Mouse (Mus musculus) forebrain, embryonic 14.5 days (tissue): ENCODE measurements around the gene Parvg. TPM values are rescaled to one million over a fixed set of nuclear protein-coding genes. Genes with fewer than 3 reads are reported as not detected.

Experiments
- ATAC-seq: fragments of 200-750 bp; cut with Nextera tagmentation; 2 replicates; pipeline ENCODE4 v1.8.0; 2017; ENCODE audit warnings: mild to moderate bottlenecking, moderate library complexity
- DNase-seq: peaks from one replicate; pipeline ENCODE4 v3.0.0-alpha.2; 2015; ENCODE audit warnings: low spot score
- H3K27ac ChIP-seq: fragments of 300-500 bp; sonication (generic); 2 replicates; pipeline ENCODE4 v1.5.1; 2014; ENCODE audit warnings: low read depth, mild to moderate bottlenecking, control low read depth, low read length, moderate library complexity
- H3K27me3 ChIP-seq: fragments of 300-500 bp; sonication (generic); replicated peaks from 2 replicates; pipeline ENCODE4 v1.6.1; 2014; ENCODE audit warnings: low read length, control low read depth, mixed read lengths; ENCODE audit not compliant: control insufficient read depth, insufficient read depth
- H3K36me3 ChIP-seq: fragments of 300-500 bp; sonication (generic); 2 replicates; pipeline ENCODE4 v1.6.1; 2014; ENCODE audit warnings: low read length, control low read depth; ENCODE audit not compliant: control insufficient read depth, insufficient read depth
- H3K4me1 ChIP-seq: fragments of 300-500 bp; sonication (generic); 2 replicates; pipeline ENCODE4 v1.6.1; 2014; ENCODE audit warnings: antibody characterized with exemption, low read length, control low read depth; ENCODE audit not compliant: control insufficient read depth, insufficient read depth
- H3K4me2 ChIP-seq: fragments of 300-500 bp; sonication (generic); 2 replicates; pipeline ENCODE4 v1.6.1; 2014; ENCODE audit warnings: mild to moderate bottlenecking, control low read depth, low read length
- H3K4me3 ChIP-seq: fragments of 300-500 bp; sonication (generic); 2 replicates; pipeline ENCODE4 v1.5.1; 2014; ENCODE audit warnings: low read depth, low read length, control low read depth
- H3K9ac ChIP-seq: fragments of 300-500 bp; sonication (generic); 2 replicates; pipeline ENCODE4 v1.6.1; 2014; ENCODE audit warnings: mild to moderate bottlenecking, low read length, control low read depth, moderate library complexity
- H3K9me3 ChIP-seq: fragments of 300-500 bp; sonication (generic); replicated peaks from 2 replicates; pipeline ENCODE4 v1.6.1; 2016; ENCODE audit warnings: low read length, control low read depth, mixed read lengths; ENCODE audit not compliant: control insufficient read depth
- WGBS: fragments of 180-500 bp; shearing (Covaris S2); extraction: QIAGEN DNeasy Blood & Tissue Kit; methylation state at CpG from one replicate; pipeline ENCODE4 v1.1.7; 2014; 5-methylcytosine and 5-hydroxymethylcytosine counted together
- polyA plus RNA-seq: library from polyadenylated mRNA; unstranded; fragments of >200 nt; fragmentation: Nextera tagmentation; extraction: Ambion mirVana; gene quantifications from 2 replicates; pipeline ENCODE4 v1.2.1, GENCODE M21; 2014

Parvg gene
- polyA plus RNA-seq, 1 experiment from 2014 or later, result 0.90 TPM

GRCm38 (mm10) chr15:84300591-84300990, 23.2 kb upstream of the Parvg start:
- Histone ChIP-seq H3K4me3 (no peak overlapping the region), H3K4me1 (peaks cover 61% of the 10 kb centered on the region), H3K4me2 (no peak overlapping the region), H3K36me3 (no peaks in the 10 kb centered on the region), H3K9ac (no peak overlapping the region; the same call in 1 of the 2 replicates), H3K27me3 (no peaks in the 10 kb centered on the region), H3K9me3 (no peaks in the 10 kb centered on the region), H3K27ac (no peak overlapping the region; the same call in 1 of the 2 replicates)
- WGBS, result 32% methylated on average over 2 of the region's 2 CpGs
- ATAC-seq, result no peak
- DNase-seq, result no peak

- Histone ChIP-seq H3K27ac (peak overlapping the region; percentile 78), H3K36me3 (no peaks in the 10 kb centered on the region), H3K9ac (peak overlapping the region; percentile 14; the same call in 1 of the 2 replicates), H3K4me1 (peaks cover 63% of the 10 kb centered on the region), H3K4me3 (no peak overlapping the region), H3K9me3 (no peaks in the 10 kb centered on the region), H3K4me2 (no peak overlapping the region), H3K27me3 (no peaks in the 10 kb centered on the region)
- ATAC-seq, result peak; percentile 15; the same call in 1 of the 2 replicates
- DNase-seq, result peak; percentile 90
- WGBS, result 4% methylated on average over 7 of the region's 7 CpGs
These were observed 22.8 kb upstream of the Parvg start for GRCm38 (mm10) chr15:84301026-84301425.

- Histone ChIP-seq H3K4me2 (no peak overlapping the region), H3K27me3 (no peaks in the 10 kb centered on the region), H3K27ac (peak overlapping the region; percentile 78), H3K9ac (0 out of 2 replicates have a peak overlapping the region, but pooled peaks have one; percentile 14), H3K36me3 (no peaks in the 10 kb centered on the region), H3K4me1 (peaks cover 63% of the 10 kb centered on the region), H3K9me3 (no peaks in the 10 kb centered on the region), H3K4me3 (no peak overlapping the region)
- WGBS, result 7% methylated on average over 8 of the region's 8 CpGs
- DNase-seq (peak; percentile 86), ATAC-seq (peak; percentile 55)
These were observed 22.0 kb upstream of the Parvg start for GRCm38 (mm10) chr15:84301641-84302420.

- 58% methylated on average over 10 of the region's 10 CpGs for WGBS
- no peak overlapping the region for H3K4me3 ChIP-seq
- peaks cover 63% of the 10 kb centered on the region for H3K4me1 ChIP-seq
- H3K27ac ChIP-seq, result no peak overlapping the region
- no peaks in the 10 kb centered on the region for H3K36me3 ChIP-seq
- no peak for DNase-seq
- no peak for ATAC-seq
- H3K27me3 ChIP-seq, result no peaks in the 10 kb centered on the region
- no peaks in the 10 kb centered on the region for H3K9me3 ChIP-seq
- H3K9ac ChIP-seq, result no peak overlapping the region
- H3K4me2 ChIP-seq, result no peak overlapping the region
These were observed 20.6 kb upstream of the Parvg start for GRCm38 (mm10) chr15:84303264-84303663.

GRCm38 (mm10) chr15:84305333-84305732, 18.5 kb upstream of the Parvg start:
- ATAC-seq, result no peak

GRCm38 (mm10) chr15:84310271-84310670, 13.6 kb upstream of the Parvg start:
- WGBS, result 35% methylated on average over 11 of the region's 11 CpGs
- Histone ChIP-seq H3K4me1 (peaks cover 30% of the 10 kb centered on the region), H3K36me3 (no peaks in the 10 kb centered on the region), H3K4me2 (no peak overlapping the region), H3K4me3 (no peak overlapping the region), H3K27me3 (no peaks in the 10 kb centered on the region), H3K9ac (no peak overlapping the region), H3K9me3 (no peaks in the 10 kb centered on the region), H3K27ac (peak overlapping the region; percentile 65; the same call in 1 of the 2 replicates)
- DNase-seq (peak; percentile 84), ATAC-seq (peak; percentile 65)

More at GRCm38 (mm10) chr15:84305333-84305732, 18.5 kb upstream of the Parvg start:
- Histone ChIP-seq H3K27me3 (no peaks in the 10 kb centered on the region), H3K4me3 (no peak overlapping the region), H3K4me2 (no peak overlapping the region), H3K4me1 (peaks cover 45% of the 10 kb centered on the region), H3K9me3 (no peaks in the 10 kb centered on the region), H3K9ac (no peak overlapping the region), H3K36me3 (no peaks in the 10 kb centered on the region), H3K27ac (peak overlapping the region; percentile 44)
- DNase-seq, result peak; percentile 69
- 42% methylated on average over 10 of the region's 10 CpGs for WGBS

- no peak for ATAC-seq
- H3K9ac ChIP-seq, result no peak overlapping the region
- H3K27ac ChIP-seq, result no peak overlapping the region
- H3K36me3 ChIP-seq, result no peaks in the 10 kb centered on the region
- H3K4me2 ChIP-seq, result no peak overlapping the region
- DNase-seq, result no peak
- H3K9me3 ChIP-seq, result no peaks in the 10 kb centered on the region
- whole genome bisulfite sequencing, result 71% methylated on average over 9 of the region's 9 CpGs
- H3K4me1 ChIP-seq, result peaks cover 28% of the 10 kb centered on the region
- H3K4me3 ChIP-seq, result no peak overlapping the region
- no peaks in the 10 kb centered on the region for H3K27me3 ChIP-seq
These were observed 12.3 kb upstream of the Parvg start for GRCm38 (mm10) chr15:84311295-84312085.

- Histone ChIP-seq H3K9me3 (no peaks in the 10 kb centered on the region), H3K27ac (no peak overlapping the region), H3K4me2 (no peak overlapping the region), H3K36me3 (no peaks in the 10 kb centered on the region), H3K4me1 (peaks cover 28% of the 10 kb centered on the region), H3K27me3 (no peaks in the 10 kb centered on the region), H3K4me3 (no peak overlapping the region), H3K9ac (no peak overlapping the region)
- WGBS, result 56% methylated on average over 9 of the region's 10 CpGs
- DNase-seq, result no peak
- ATAC-seq, result no peak
These were observed 10.8 kb upstream of the Parvg start for GRCm38 (mm10) chr15:84312878-84313565.
